Mouse (Mus musculus) kidney, adult 2 months (tissue): ENCODE data around the gene Arl4c. TPM values are rescaled to one million over a fixed set of nuclear protein-coding genes. Genes with fewer than 3 reads are reported as not detected.

Source experiments
- DNase-seq: peaks from one replicate; pipeline ENCODE4 v3.0.0; 2021
- H3K27ac ChIP-seq: fragments of 200-500 bp; 2 replicates; pipeline ENCODE4 v1.5.1; 2012; ENCODE audit warnings: low read depth, low read length, control low read depth, inconsistent platforms; ENCODE audit not compliant: insufficient read depth
- H3K27me3 ChIP-seq: fragments of 200-500 bp; replicated peaks from 2 replicates; pipeline ENCODE4 v1.6.1; 2012; ENCODE audit warnings: mild to moderate bottlenecking, moderate library complexity, low read length, inconsistent platforms; ENCODE audit not compliant: control insufficient read depth, insufficient read depth
- H3K36me3 ChIP-seq: fragments of 200-500 bp; 2 replicates; pipeline ENCODE4 v1.6.1; 2012; ENCODE audit warnings: mild to moderate bottlenecking, moderate library complexity, low read length, inconsistent platforms; ENCODE audit not compliant: control insufficient read depth, insufficient read depth
- H3K4me1 ChIP-seq: fragments of 200-500 bp; 2 replicates; pipeline ENCODE4 v1.6.1; 2011; ENCODE audit warnings: low read length; ENCODE audit not compliant: control insufficient read depth, insufficient read depth
- H3K4me3 ChIP-seq: fragments of 200-500 bp; 2 replicates; pipeline ENCODE4 v1.5.1; 2011; ENCODE audit warnings: mild to moderate bottlenecking, low read depth, low read length, control low read depth; ENCODE audit not compliant: insufficient read depth
- CTCF ChIP-seq: fragments of 200-500 bp; conservative IDR thresholded peaks from 2 replicates; pipeline ENCODE4 v1.5.1; 2011; ENCODE audit warnings: low read depth, mild to moderate bottlenecking, control low read depth, low read length, moderate library complexity, mixed read lengths; ENCODE audit not compliant: insufficient read depth, insufficient read length
- POLR2A ChIP-seq: fragments of 200-500 bp; IDR thresholded peaks from one replicate; pipeline ENCODE4 v1.6.1; 2011; ENCODE audit warnings: low read depth, low read length, control low read depth
- WGBS: fragments of 180-500 bp; shearing (Covaris S2); methylation state at CpG from one replicate; pipeline ENCODE4 v1.1.7; 2018; 5-methylcytosine and 5-hydroxymethylcytosine counted together
- polyA plus RNA-seq: library from polyadenylated mRNA; depleted of rRNA; stranded (reverse); fragments of >200 nt; gene quantifications from 2 replicates; pipeline ENCODE4 v1.2.3, GENCODE M21; 2012

Gene Arl4c
- polyA plus RNA-seq, 1 experiment, result 6.1 TPM

DNA sequence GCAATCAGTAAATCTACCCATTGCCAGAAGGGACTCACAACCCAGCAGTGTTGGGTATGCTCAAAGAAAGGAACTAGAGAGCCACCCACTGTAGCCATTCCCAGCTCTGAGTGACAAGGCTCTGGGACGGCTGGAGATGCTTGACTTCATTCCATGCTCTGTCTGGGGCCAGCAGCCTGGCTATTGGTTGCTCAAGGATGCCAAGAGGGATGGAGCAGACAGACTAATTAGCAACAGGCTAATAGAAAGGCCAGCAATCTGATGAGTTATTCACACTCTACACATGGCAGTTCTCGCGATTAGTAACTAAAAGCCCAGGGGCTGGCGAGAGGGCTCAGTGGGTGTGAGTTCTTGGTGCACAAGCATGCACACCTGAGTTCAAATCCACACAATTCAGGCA, 5.6 kb downstream of the Arl4c start:
- no peak for DNase-seq
- Histone ChIP-seq H3K4me1 (no peaks in the 10 kb centered on the region), H3K4me3 (no peak overlapping the region), H3K36me3 (no peaks in the 10 kb centered on the region), H3K27ac (no peak overlapping the region), H3K27me3 (no peaks in the 10 kb centered on the region)
- WGBS, result 79% methylated on average over 4 of the region's 4 CpGs
- TF ChIP-seq POLR2A (no peak), CTCF (no peak)

GRCm38 (mm10) chr1:88694353-88694752, 7.7 kb downstream of the Arl4c start:
- no peak overlapping the region for H3K4me3 ChIP-seq
- no peaks in the 10 kb centered on the region for H3K27me3 ChIP-seq
- WGBS, result 88% methylated on average over 10 of the region's 10 CpGs
- no peaks in the 10 kb centered on the region for H3K4me1 ChIP-seq
- DNase-seq, result no peak
- TF ChIP-seq POLR2A (no peak), CTCF (no peak)
- H3K27ac ChIP-seq, result no peak overlapping the region
- no peaks in the 10 kb centered on the region for H3K36me3 ChIP-seq

DNA sequence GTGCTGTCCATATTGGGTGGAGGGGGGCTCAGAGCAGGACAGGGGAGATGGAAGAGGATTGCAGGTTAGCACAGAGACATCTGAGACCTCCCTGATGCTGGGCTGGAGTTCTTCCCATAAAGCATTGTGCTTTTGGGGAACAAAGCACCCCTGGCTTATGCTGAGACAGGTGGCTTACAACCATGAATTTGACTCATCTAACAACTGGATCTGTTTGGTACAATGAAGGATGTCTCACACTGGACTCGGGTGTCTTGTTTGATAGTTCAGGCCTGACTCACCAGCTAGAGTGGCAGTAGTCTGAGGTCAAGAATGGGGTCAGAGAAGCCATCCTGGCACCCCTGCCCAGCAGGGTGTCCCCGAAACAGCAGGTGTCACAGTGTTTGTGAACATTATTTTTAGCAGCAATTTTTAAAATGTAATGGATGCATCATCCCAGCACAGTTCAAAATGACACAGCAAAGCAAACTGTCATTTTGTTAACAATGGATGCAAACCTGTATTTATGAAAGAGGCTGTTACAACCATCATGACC, 9.7 kb downstream of the Arl4c start:
- no peaks in the 10 kb centered on the region for H3K36me3 ChIP-seq
- no peak overlapping the region for H3K4me3 ChIP-seq
- TF ChIP-seq POLR2A (no peak), CTCF (no peak)
- no peak overlapping the region for H3K27ac ChIP-seq
- H3K4me1 ChIP-seq, result no peaks in the 10 kb centered on the region
- no peaks in the 10 kb centered on the region for H3K27me3 ChIP-seq
- 73% methylated on average over 2 of the region's 2 CpGs for WGBS
- DNase-seq, result no peak

DNA sequence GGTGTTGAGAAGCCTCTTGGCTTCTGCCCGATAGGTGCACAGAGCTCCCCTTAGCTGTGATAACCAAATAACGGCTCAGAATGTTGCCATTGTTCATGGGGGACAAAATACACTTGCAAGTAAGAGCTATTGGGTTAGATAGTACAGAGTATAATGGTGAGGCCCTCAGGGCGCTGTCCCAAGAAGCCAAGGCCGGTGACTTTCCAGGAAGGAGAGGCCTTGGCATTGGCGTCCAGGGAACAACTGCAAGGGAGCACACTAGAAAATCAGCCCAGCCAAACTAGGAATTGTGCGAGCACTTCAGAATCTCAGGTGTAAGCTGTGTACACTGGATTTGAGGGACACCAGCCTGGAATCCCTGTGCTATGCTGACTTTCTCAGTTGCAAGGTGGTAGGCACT, 11.4 kb downstream of the Arl4c start:
- H3K4me3 ChIP-seq, result no peak overlapping the region
- no peaks in the 10 kb centered on the region for H3K4me1 ChIP-seq
- TF ChIP-seq POLR2A (no peak), CTCF (no peak)
- H3K27ac ChIP-seq, result no peak overlapping the region
- no peaks in the 10 kb centered on the region for H3K27me3 ChIP-seq
- 91% methylated on average over 6 of the region's 6 CpGs for WGBS
- DNase-seq, result no peak
- H3K36me3 ChIP-seq, result no peaks in the 10 kb centered on the region

- no peaks in the 10 kb centered on the region for H3K36me3 ChIP-seq
- DNase-seq, result no peak
- H3K4me1 ChIP-seq, result no peaks in the 10 kb centered on the region
- no peaks in the 10 kb centered on the region for H3K27me3 ChIP-seq
- H3K27ac ChIP-seq, result no peak overlapping the region
- H3K4me3 ChIP-seq, result no peak overlapping the region
- 90% methylated on average over 1 of the region's 1 CpGs for WGBS
- TF ChIP-seq CTCF, result no peak
- TF ChIP-seq POLR2A, result no peak
Measured at GRCm38 (mm10) chr1:88684765-88685164, 17.3 kb downstream of the Arl4c start.

DNA sequence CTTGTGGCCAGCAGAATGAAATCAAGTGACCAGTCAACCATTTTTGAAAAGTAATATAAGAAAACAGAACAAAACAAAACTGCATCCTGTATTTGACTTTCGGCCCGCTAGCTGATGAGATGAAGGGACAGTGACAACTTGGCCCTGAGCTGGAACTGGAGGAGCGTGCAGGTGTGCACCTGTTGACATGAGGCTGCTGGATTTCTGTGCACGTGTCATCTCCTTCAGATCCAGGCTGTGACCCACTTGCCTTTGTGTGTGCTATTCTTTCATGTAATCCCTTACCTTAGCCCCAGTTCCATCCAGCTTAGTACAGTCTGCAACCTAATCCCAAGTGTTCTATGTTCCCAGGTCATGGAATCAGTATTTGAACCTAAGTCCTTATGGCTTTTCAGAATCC, 20.4 kb downstream of the Arl4c start:
- WGBS, result 94% methylated on average over 4 of the region's 4 CpGs
- TF ChIP-seq CTCF (no peak), POLR2A (no peak)
- Histone ChIP-seq H3K27me3 (no peaks in the 10 kb centered on the region), H3K36me3 (no peaks in the 10 kb centered on the region), H3K4me1 (no peaks in the 10 kb centered on the region), H3K4me3 (no peak overlapping the region), H3K27ac (no peak overlapping the region)
- no peak for DNase-seq

- Histone ChIP-seq H3K4me3 (no peak overlapping the region), H3K4me1 (no peaks in the 10 kb centered on the region), H3K36me3 (no peaks in the 10 kb centered on the region), H3K27me3 (no peaks in the 10 kb centered on the region), H3K27ac (no peak overlapping the region)
- WGBS, result 65% methylated on average over 3 of the region's 3 CpGs
- TF ChIP-seq CTCF, result no peak
- no peak for TF ChIP-seq POLR2A
- no peak for DNase-seq
Measured at GRCm38 (mm10) chr1:88680804-88681203, 21.2 kb downstream of the Arl4c start.
